Mouse (Mus musculus) olfactory bulb, adult 2 months (tissue): ENCODE results near the gene Ppp2r5b. TPM values are rescaled to one million over a fixed set of nuclear protein-coding genes. Genes with fewer than 3 reads are reported as not detected.

Source experiments
- H3K27ac ChIP-seq: fragments of 200-500 bp; 2 replicates; pipeline ENCODE4 v1.5.1; 2012; ENCODE audit warnings: low read depth, low read length; ENCODE audit not compliant: insufficient read depth
- H3K4me1 ChIP-seq: fragments of 200-500 bp; 2 replicates; pipeline ENCODE4 v1.6.1; 2012; ENCODE audit warnings: low read length; ENCODE audit not compliant: control insufficient read depth, insufficient read depth
- H3K4me3 ChIP-seq: fragments of 200-500 bp; 2 replicates; pipeline ENCODE4 v1.5.1; 2012; ENCODE audit warnings: mild to moderate bottlenecking, low read depth, low read length, moderate library complexity; ENCODE audit not compliant: insufficient read depth
- CTCF ChIP-seq: fragments of 200-500 bp; IDR thresholded peaks from 2 replicates; pipeline ENCODE4 v1.5.1; 2012; ENCODE audit warnings: low read depth, mild to moderate bottlenecking, low read length, moderate library complexity; ENCODE audit not compliant: insufficient read depth
- POLR2A ChIP-seq: fragments of 200-500 bp; IDR thresholded peaks from 2 replicates; pipeline ENCODE4 v1.6.1; 2012; ENCODE audit warnings: mild to moderate bottlenecking, low read depth, low read length, moderate library complexity; ENCODE audit not compliant: insufficient read depth
- WGBS: fragments of 180-500 bp; shearing (Covaris S2); methylation state at CpG from one replicate; pipeline ENCODE4 v1.1.7; 2018; 5-methylcytosine and 5-hydroxymethylcytosine counted together
- polyA plus RNA-seq: library from polyadenylated mRNA; stranded (reverse); fragments of >200 nt; gene quantifications from 2 replicates; pipeline ENCODE4 v1.2.4, GENCODE M21; 2012; ENCODE audit warnings: low replicate concordance; ENCODE audit not compliant: missing spikeins, insufficient read depth, insufficient read length

The Ppp2r5b gene
- polyA plus RNA-seq, 1 experiment: not detected

GRCm38 (mm10) chr19:6240725-6241124 is 5.1 kb upstream of the Ppp2r5b start:
- H3K4me3 ChIP-seq: no peak overlapping the region
- WGBS: 37% methylated on average over 5 of the region's 5 CpGs
- peaks cover 14% of the 10 kb centered on the region for H3K4me1 ChIP-seq
- no peak for TF ChIP-seq CTCF
- TF ChIP-seq POLR2A: no peak
- no peak overlapping the region for H3K27ac ChIP-seq

- H3K4me1 ChIP-seq: peaks cover 14% of the 10 kb centered on the region
- H3K27ac ChIP-seq: no peak overlapping the region
- WGBS: 68% methylated on average over 1 of the region's 1 CpGs
- TF ChIP-seq POLR2A (no peak), CTCF (no peak)
- H3K4me3 ChIP-seq: no peak overlapping the region
These were observed 4.5 kb upstream of the Ppp2r5b start for GRCm38 (mm10) chr19:6240136-6240535.

- Histone ChIP-seq H3K4me3 (no peak overlapping the region), H3K27ac (no peak overlapping the region), H3K4me1 (peaks cover 27% of the 10 kb centered on the region)
- TF ChIP-seq POLR2A (no peak), CTCF (no peak)
These were observed 3.1 kb upstream of the Ppp2r5b start for GRCm38 (mm10) chr19:6238740-6239139.

GRCm38 (mm10) chr19:6236842-6237241 is 1.2 kb upstream of the Ppp2r5b start:
- TF ChIP-seq POLR2A: no peak
- no peak for TF ChIP-seq CTCF
- WGBS: 67% methylated on average over 7 of the region's 7 CpGs
- H3K4me1 ChIP-seq: peaks cover 25% of the 10 kb centered on the region
- H3K27ac ChIP-seq: no peak overlapping the region
- no peak overlapping the region for H3K4me3 ChIP-seq

GRCm38 (mm10) chr19:6236053-6236441 is 375 bp upstream of the Ppp2r5b start:
- H3K27ac ChIP-seq: peak overlapping the region; percentile 99
- TF ChIP-seq CTCF (no peak), POLR2A (no peak)
- H3K4me1 ChIP-seq: peaks cover 25% of the 10 kb centered on the region
- WGBS: 0% methylated on average over 9 of the region's 9 CpGs
- H3K4me3 ChIP-seq: peak overlapping the region; percentile 77

- H3K4me3 ChIP-seq: peak overlapping the region; percentile 77
- H3K4me1 ChIP-seq: peaks cover 25% of the 10 kb centered on the region
- no peak for TF ChIP-seq CTCF
- no peak for TF ChIP-seq POLR2A
- no peak overlapping the region for H3K27ac ChIP-seq
- 68% methylated on average over 11 of the region's 11 CpGs for WGBS
These were observed 1.2 kb downstream of the Ppp2r5b start for GRCm38 (mm10) chr19:6234337-6235083.

GRCm38 (mm10) chr19:6233647-6234046 is 2.0 kb downstream of the Ppp2r5b start:
- Histone ChIP-seq H3K4me1 (peaks cover 25% of the 10 kb centered on the region), H3K27ac (no peak overlapping the region), H3K4me3 (no peak overlapping the region)
- TF ChIP-seq POLR2A (no peak), CTCF (no peak)
- WGBS: 85% methylated on average over 16 of the region's 16 CpGs

- WGBS: 83% methylated on average over 2 of the region's 2 CpGs
- TF ChIP-seq CTCF (no peak), POLR2A (no peak)
- Histone ChIP-seq H3K4me1 (peaks cover 21% of the 10 kb centered on the region), H3K4me3 (no peak overlapping the region), H3K27ac (no peak overlapping the region)
These were observed 4.6 kb downstream of the Ppp2r5b start for GRCm38 (mm10) chr19:6231036-6231435.

GRCm38 (mm10) chr19:6230411-6230810 is 5.3 kb downstream of the Ppp2r5b start:
- H3K4me1 ChIP-seq: peaks cover 21% of the 10 kb centered on the region
- H3K4me3 ChIP-seq: no peak overlapping the region
- TF ChIP-seq CTCF: no peak
- 89% methylated on average over 4 of the region's 4 CpGs for WGBS
- no peak overlapping the region for H3K27ac ChIP-seq
